Mouse (Mus musculus) heart, embryonic 13.5 days (tissue): ENCODE data around the gene Frmd4a. TPM values are rescaled to one million over a fixed set of nuclear protein-coding genes. Genes with fewer than 3 reads are reported as not detected.
"Not testable (repeated sequence)": the region's sequence is repeated elsewhere in the genome, so short reads cannot be mapped to it uniquely, and the experiment has no call there.

ENCODE experiments used
- ATAC-seq: fragments of 200-750 bp; cut with Nextera tagmentation; 2 replicates; pipeline ENCODE4 v1.8.0; 2017; ENCODE audit warnings: moderate TSS enrichment; ENCODE audit not compliant: insufficient number of reproducible peaks, low FRiP score, low TSS enrichment; ENCODE audit errors: extremely low read depth
- H3K27ac ChIP-seq: fragments of 300-500 bp; sonication (generic); replicated peaks from 2 replicates; pipeline ENCODE4 v1.5.1; 2015; ENCODE audit warnings: moderate library complexity, mild to moderate bottlenecking, inconsistent platforms
- H3K27me3 ChIP-seq: fragments of 300-500 bp; sonication (generic); replicated peaks from 2 replicates; pipeline ENCODE4 v1.6.1; 2015; ENCODE audit warnings: mild to moderate bottlenecking, inconsistent platforms
- H3K36me3 ChIP-seq: fragments of 300-500 bp; sonication (generic); 2 replicates; pipeline ENCODE4 v1.6.1; 2015; ENCODE audit warnings: mild to moderate bottlenecking, inconsistent platforms
- H3K4me1 ChIP-seq: fragments of 300-500 bp; sonication (generic); 2 replicates; pipeline ENCODE4 v1.6.1; 2015; ENCODE audit warnings: inconsistent platforms
- H3K4me2 ChIP-seq: fragments of 300-500 bp; sonication (generic); 2 replicates; pipeline ENCODE4 v1.6.1; 2015; ENCODE audit warnings: inconsistent platforms, mild to moderate bottlenecking, moderate library complexity
- H3K4me3 ChIP-seq: fragments of 300-500 bp; sonication (generic); 2 replicates; pipeline ENCODE4 v1.5.1; 2015; ENCODE audit warnings: moderate library complexity, mild to moderate bottlenecking, inconsistent platforms
- H3K9ac ChIP-seq: fragments of 300-500 bp; sonication (generic); 2 replicates; pipeline ENCODE4 v1.6.1; 2015; ENCODE audit warnings: inconsistent platforms, mild to moderate bottlenecking, moderate library complexity
- H3K9me3 ChIP-seq: fragments of 300-500 bp; sonication (generic); 2 replicates; pipeline ENCODE4 v1.6.1; 2016; ENCODE audit warnings: inconsistent platforms
- WGBS: fragments of 180-500 bp; shearing (Covaris S2); methylation state at CpG from one replicate; pipeline ENCODE4 v1.1.7; 2015; ENCODE audit warnings: mixed read lengths; 5-methylcytosine and 5-hydroxymethylcytosine counted together
- polyA plus RNA-seq: library from polyadenylated mRNA; unstranded; fragments of >200 nt; fragmentation: Nextera tagmentation; extraction: Ambion mirVana; gene quantifications from 2 replicates; pipeline ENCODE4 v1.2.1, GENCODE M21; 2015

Frmd4a gene
- polyA plus RNA-seq, 1 experiment from 2014 or later, result 15.2 TPM

DNA sequence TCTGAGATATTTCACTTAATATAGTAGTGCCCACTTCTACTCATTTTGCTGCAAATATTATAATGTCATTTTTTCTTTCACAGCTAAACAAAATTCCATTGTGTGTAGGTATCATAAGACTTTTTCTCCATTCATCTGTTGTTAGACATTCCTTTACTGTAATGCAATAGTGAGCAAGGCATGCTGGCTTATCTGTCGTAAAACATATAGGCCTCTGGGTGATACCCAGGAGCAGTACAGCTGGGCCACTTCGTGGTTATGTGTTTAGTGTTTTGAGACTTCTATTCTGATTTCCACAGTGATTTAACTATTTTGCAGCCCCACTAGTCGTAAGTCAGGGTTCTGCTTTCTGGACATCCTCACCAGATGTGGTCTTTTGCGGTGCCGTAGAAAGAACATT lies 236.6 kb downstream of the Frmd4a start:
- Histone ChIP-seq H3K4me1 (peaks cover 39% of the 10 kb centered on the region), H3K27ac (no peak overlapping the region), H3K27me3 (no peaks in the 10 kb centered on the region), H3K9me3 (0 out of 2 replicates have a peak, but pooled peaks cover 5% of the 10 kb centered on the region), H3K9ac (no peak overlapping the region), H3K36me3 (no peaks in the 10 kb centered on the region), H3K4me3 (no peak overlapping the region), H3K4me2 (no peak overlapping the region)
- 73% methylated on average over 5 of the region's 5 CpGs for WGBS
- ATAC-seq, result no peak

DNA sequence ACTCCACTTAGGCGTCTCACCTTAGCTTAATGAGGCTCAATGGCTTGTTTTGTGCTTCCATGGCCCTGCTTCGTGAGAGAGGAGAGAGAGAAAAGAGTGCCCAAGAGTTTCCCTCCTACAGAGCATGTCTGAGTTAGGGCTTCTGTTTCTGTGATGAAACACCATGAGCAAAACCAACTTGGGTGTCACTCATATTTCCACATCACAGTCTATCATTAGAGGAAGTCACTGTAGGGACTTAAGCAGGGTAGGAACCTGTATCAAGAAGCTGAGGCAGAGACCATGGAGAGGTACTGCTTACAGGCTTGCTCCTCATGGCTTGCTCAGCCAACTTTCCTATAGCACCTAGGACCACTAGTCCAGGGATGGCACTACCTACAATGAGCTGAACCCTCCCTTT lies 238.7 kb downstream of the Frmd4a start:
- H3K4me3 ChIP-seq, result no peak overlapping the region
- H3K4me2 ChIP-seq, result no peak overlapping the region
- no peaks in the 10 kb centered on the region for H3K36me3 ChIP-seq
- H3K27me3 ChIP-seq, result no peaks in the 10 kb centered on the region
- H3K9me3 ChIP-seq, result 0 out of 2 replicates have a peak, but pooled peaks cover 5% of the 10 kb centered on the region
- no peak for ATAC-seq
- WGBS, result 77% methylated on average over 2 of the region's 2 CpGs
- no peak overlapping the region for H3K27ac ChIP-seq
- no peak overlapping the region for H3K9ac ChIP-seq
- peaks cover 42% of the 10 kb centered on the region for H3K4me1 ChIP-seq

DNA sequence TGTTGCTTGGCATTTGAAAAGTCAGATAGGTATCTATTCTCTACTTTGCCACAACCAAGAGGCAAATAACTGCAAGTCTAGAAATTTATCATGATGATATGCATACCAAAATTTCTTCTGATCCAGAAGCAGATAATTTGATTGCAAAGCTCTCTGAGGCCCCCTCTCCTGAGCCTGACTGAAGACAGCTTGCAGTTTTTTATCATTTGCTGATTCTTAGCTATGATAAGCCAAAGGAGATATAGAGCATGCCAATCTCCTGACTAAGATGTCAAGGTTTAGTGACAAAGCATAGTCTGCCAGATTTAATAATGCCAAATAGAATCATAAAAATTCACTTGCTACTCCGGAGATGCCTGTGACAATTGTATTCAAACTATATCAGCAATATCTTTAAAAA lies 240.1 kb downstream of the Frmd4a start:
- H3K4me1 ChIP-seq, result peaks cover 29% of the 10 kb centered on the region
- 93% methylated on average over 1 of the region's 1 CpGs for WGBS
- H3K9ac ChIP-seq, result no peak overlapping the region
- H3K27me3 ChIP-seq, result no peaks in the 10 kb centered on the region
- no peaks in the 10 kb centered on the region for H3K36me3 ChIP-seq
- ATAC-seq, result no peak
- 0 out of 2 replicates have a peak, but pooled peaks cover 5% of the 10 kb centered on the region for H3K9me3 ChIP-seq
- no peak overlapping the region for H3K4me2 ChIP-seq
- no peak overlapping the region for H3K27ac ChIP-seq
- no peak overlapping the region for H3K4me3 ChIP-seq

DNA sequence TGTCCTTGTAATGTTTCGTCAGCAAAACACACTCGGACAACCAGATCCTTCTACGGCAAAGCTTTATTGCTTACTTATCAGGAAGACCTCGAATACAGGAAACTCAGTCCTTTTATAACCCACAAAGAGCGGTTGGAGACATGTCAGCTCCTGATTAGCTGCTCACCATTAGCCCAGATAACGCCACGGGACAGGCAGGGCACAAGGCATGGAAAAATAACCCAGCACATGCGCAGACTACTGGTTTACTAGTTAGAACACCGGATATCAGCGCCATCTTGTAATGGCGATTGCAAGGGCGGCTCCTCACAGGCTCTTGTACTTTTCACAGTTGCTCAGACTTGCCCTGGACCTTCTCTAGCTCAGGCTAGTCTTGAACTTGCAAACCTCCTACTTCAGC lies 241.3 kb downstream of the Frmd4a start:
- 67% methylated on average over 12 of the region's 12 CpGs for WGBS
- not testable (repeated sequence) for H3K4me3 ChIP-seq

DNA sequence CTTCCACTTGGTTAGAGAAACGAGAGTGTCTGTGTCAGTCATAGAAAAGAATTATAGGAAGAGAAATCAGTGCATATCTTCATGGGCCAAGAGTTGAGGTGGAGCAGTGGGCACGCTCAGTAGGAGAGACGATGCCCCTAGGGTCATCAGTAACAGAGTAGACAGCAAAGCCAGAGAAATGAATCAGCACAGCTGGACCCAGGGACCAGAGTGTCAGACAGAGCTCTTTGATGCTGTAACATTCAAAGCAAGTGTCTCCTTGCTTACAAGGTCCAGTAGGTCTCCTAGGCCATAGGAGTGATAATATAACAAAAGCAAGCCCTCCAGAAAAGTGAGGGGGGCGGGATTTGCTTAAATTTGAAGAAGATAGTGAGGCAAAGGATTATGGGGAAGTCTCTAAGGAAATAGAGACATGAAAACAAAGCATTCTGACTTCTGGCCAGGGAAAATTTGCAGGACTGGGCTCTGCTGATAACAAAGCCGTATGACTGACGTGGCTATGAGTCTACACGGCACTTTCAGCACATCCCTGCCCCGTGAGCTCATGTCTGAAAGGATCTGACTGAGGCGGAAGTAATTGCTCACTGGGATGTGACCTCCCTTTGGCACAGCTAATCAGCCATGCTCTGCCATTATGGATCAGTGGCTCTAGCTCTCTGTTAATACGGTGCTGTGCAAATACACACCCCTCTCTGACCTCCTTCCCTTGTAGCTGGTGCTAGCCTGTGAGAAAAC lies 243.0 kb downstream of the Frmd4a start:
- no peak overlapping the region for H3K4me3 ChIP-seq
- ATAC-seq, result no peak
- no peaks in the 10 kb centered on the region for H3K27me3 ChIP-seq
- 0 out of 2 replicates have a peak, but pooled peaks cover 5% of the 10 kb centered on the region for H3K9me3 ChIP-seq
- peak overlapping the region; percentile 59 for H3K27ac ChIP-seq
- H3K36me3 ChIP-seq, result no peaks in the 10 kb centered on the region
- WGBS, result 39% methylated on average over 10 of the region's 10 CpGs
- H3K9ac ChIP-seq, result no peak overlapping the region
- peaks cover 13% of the 10 kb centered on the region for H3K4me1 ChIP-seq
- no peak overlapping the region for H3K4me2 ChIP-seq

More for the DNA sequence above, 241.3 kb downstream of the Frmd4a start:
- H3K4me1 ChIP-seq, result peaks cover 19% of the 10 kb centered on the region
- not testable (repeated sequence) for H3K27ac ChIP-seq, H3K4me2 ChIP-seq, ATAC-seq, H3K27me3 ChIP-seq, H3K36me3 ChIP-seq, H3K9me3 ChIP-seq, H3K9ac ChIP-seq

DNA sequence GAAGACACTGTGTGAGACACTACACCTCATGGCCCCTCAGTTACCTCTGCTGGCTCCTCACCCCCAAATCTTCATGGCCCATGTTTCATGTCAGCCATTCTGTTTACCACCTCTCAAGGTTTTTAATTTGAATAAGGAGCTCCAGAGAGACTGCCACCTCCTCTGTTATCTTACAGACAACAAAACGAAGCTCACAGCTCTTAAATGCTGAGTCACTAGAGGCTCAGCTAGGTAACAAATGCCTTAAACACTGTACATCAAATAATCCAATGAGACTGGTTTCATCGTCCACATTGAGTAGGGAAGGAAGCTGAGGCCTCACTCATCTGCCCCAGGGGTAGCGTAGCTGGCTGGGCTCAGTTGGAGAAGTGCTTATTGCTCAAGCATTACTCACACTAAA lies 245.2 kb downstream of the Frmd4a start:
- Histone ChIP-seq H3K36me3 (no peaks in the 10 kb centered on the region), H3K27me3 (no peaks in the 10 kb centered on the region), H3K9me3 (0 out of 2 replicates have a peak, but pooled peaks cover 5% of the 10 kb centered on the region), H3K4me1 (peaks cover 13% of the 10 kb centered on the region), H3K4me3 (no peak overlapping the region), H3K9ac (no peak overlapping the region), H3K4me2 (no peak overlapping the region), H3K27ac (no peak overlapping the region)
- 68% methylated on average over 3 of the region's 3 CpGs for whole genome bisulfite sequencing
- ATAC-seq, result no peak

DNA sequence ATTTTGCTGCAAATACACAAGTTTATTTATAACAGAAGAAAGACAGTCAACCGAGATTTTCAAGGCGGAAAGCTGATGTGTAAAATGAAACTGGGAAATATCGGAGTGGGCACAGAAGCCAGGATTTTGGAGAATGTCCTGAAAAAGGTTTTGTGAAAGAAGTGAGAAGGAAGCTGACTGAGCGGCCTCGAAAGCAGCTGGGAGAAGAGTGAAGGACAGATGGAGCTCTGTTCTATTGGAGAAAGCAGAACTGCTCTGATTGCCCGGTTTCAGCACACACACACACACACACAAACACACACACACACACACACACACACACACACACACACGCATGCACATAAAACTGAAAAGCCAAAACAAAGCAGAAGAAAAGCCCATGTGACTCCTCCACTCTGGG lies 249.9 kb downstream of the Frmd4a start:
- WGBS, result 83% methylated on average over 7 of the region's 7 CpGs
- H3K4me1 ChIP-seq, result no peaks in the 10 kb centered on the region
- ATAC-seq, result no peak
- H3K4me2 ChIP-seq, result no peak overlapping the region
- no peaks in the 10 kb centered on the region for H3K9me3 ChIP-seq
- H3K9ac ChIP-seq, result no peak overlapping the region
- H3K27me3 ChIP-seq, result no peaks in the 10 kb centered on the region
- no peak overlapping the region for H3K4me3 ChIP-seq
- H3K27ac ChIP-seq, result no peak overlapping the region
- no peaks in the 10 kb centered on the region for H3K36me3 ChIP-seq

DNA sequence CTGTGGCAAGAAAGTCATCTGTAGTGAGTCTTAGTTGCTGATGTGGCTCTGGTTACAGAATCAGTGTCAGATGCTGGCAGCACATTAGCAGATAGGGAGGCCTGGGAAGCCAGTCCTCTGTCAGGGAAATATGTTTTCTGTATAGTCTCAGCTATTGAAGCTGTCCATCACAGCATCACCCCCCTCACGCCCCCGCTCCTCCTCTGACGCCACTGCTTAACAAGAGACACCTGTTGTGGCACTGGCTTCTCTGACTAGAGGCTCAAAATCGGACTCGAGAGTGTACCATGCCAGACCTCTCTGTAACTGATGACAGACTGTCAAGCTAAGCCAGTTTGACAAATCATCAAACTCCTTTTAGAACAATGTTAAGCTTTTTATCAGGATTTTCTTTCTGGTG lies 265.3 kb downstream of the Frmd4a start:
- Histone ChIP-seq H3K4me3 (no peak overlapping the region), H3K27me3 (no peaks in the 10 kb centered on the region), H3K27ac (peak overlapping the region; percentile 42; the same call in 1 of the 2 replicates), H3K4me2 (no peak overlapping the region), H3K4me1 (peaks cover 39% of the 10 kb centered on the region), H3K9me3 (no peaks in the 10 kb centered on the region), H3K36me3 (no peaks in the 10 kb centered on the region), H3K9ac (no peak overlapping the region)
- WGBS, result 39% methylated on average over 5 of the region's 5 CpGs
- peak; percentile 60 for ATAC-seq

DNA sequence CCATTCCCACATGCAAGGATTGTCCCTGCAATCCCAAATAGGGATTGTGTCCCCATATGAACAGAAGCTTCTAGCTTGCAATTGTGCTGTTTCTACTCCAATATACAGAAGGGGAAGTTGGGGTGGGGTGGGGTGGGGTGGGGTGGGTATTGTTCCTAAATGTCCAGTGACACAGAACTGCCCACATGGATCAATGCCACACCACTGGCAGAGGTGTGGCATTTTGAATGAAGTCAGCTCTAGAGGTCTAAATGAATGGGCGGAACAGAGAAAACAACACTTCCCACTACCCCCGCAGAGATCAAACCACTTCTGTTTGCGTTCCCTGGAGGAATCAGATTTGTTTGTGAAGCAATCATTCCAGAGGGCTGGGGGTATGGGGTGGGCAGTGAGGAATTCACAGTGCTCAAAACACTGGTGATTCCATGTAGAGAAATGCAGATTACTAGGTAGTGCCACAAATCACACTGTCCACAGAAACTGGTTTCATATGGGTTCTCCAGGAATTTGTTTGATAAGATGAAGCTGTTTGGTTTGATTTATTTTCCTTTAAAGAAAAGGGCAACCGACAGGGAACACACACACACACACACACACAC lies 268.3 kb downstream of the Frmd4a start:
- peaks cover 39% of the 10 kb centered on the region for H3K4me1 ChIP-seq
- no peak overlapping the region for H3K4me3 ChIP-seq
- H3K27ac ChIP-seq, result no peak overlapping the region
- no peak overlapping the region for H3K9ac ChIP-seq
- no peak for ATAC-seq
- H3K9me3 ChIP-seq, result no peaks in the 10 kb centered on the region
- 43% methylated on average over 4 of the region's 4 CpGs for WGBS
- H3K4me2 ChIP-seq, result peak overlapping the region; percentile 13; the same call in 1 of the 2 replicates
- no peaks in the 10 kb centered on the region for H3K36me3 ChIP-seq
- no peaks in the 10 kb centered on the region for H3K27me3 ChIP-seq

DNA sequence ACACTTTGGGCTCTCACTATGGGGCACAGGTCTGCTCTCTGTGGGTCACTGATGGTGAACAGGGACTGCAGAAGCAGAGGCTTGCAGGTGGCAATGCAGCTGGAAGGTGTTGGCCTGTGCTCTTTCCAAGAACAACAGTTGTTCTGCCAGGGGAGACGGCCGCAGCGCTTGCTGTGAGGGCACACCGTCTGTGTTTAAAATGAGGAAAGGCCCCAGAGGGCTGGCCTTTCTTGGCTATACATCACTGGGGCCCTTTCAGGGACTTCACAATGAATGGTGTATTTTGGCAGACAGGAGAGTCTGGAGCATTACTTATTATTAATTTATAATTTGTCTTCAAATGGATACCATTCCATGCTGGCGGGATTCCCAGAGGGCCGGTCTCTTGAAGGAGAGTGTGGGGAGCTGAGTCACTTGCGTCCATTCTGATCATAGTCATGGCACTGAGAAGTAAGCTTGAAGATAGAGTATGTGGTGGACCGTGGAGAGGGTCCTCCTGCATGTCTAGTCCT lies 268.9 kb downstream of the Frmd4a start:
- ATAC-seq, result 0 out of 2 replicates have a peak, but pooled peaks have one; percentile 23
- Histone ChIP-seq H3K9me3 (no peaks in the 10 kb centered on the region), H3K27ac (0 out of 2 replicates have a peak overlapping the region, but pooled peaks have one; percentile 28), H3K4me1 (peaks cover 39% of the 10 kb centered on the region), H3K27me3 (no peaks in the 10 kb centered on the region), H3K4me3 (no peak overlapping the region), H3K36me3 (no peaks in the 10 kb centered on the region), H3K9ac (peak overlapping the region; percentile 52; the same call in 1 of the 2 replicates), H3K4me2 (peak overlapping the region; percentile 13; the same call in 1 of the 2 replicates)
- WGBS, result 49% methylated on average over 8 of the region's 8 CpGs

DNA sequence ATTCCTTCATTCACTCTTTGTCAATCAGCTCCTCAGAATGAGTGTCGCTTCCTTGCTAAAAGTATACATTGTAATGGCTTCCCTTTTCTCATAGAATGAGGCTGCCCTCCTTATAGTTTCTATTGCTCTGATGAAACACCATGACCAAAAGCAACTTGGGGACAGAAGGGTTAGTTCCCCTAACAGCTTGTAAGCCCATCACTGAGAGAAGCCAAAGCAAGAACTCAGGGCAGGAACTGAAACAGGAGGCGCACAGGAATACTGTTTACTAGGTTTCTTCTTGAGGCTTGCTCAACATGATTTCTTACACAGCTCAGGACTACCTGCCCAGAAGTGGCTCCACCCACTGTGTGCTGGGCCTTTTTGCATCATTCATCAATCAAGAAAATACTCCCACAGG lies 273.0 kb downstream of the Frmd4a start:
- H3K4me1 ChIP-seq, result peaks cover 12% of the 10 kb centered on the region
- no peaks in the 10 kb centered on the region for H3K9me3 ChIP-seq
- no peaks in the 10 kb centered on the region for H3K27me3 ChIP-seq
- no peak overlapping the region for H3K4me3 ChIP-seq
- H3K27ac ChIP-seq, result no peak overlapping the region
- no peak overlapping the region for H3K9ac ChIP-seq
- H3K4me2 ChIP-seq, result no peak overlapping the region
- WGBS, result 84% methylated on average over 2 of the region's 2 CpGs
- H3K36me3 ChIP-seq, result no peaks in the 10 kb centered on the region
- no peak for ATAC-seq
